Mouse (Mus musculus) adrenal gland, postnatal 10 days (tissue): ENCODE data around the gene Klk12. TPM values are rescaled to one million over a fixed set of nuclear protein-coding genes. Genes with fewer than 3 reads are reported as not detected.

Source experiments
- DNase-seq: peaks from one replicate; pipeline ENCODE4 v3.0.0; 2021; ENCODE audit warnings: mixed read lengths
- long read RNA-seq, 2 experiments: library from polyadenylated mRNA; stranded (forward); transcript quantifications; one replicate each; pipeline ENCODE4 v2.0.0; 2021
- total RNA-seq, 2 experiments: library from RNA; stranded (reverse); gene quantifications; 2 replicates each; pipeline ENCODE4 v1.2.3; 2021

Gene Klk12
- total RNA-seq = not detected
- long read RNA-seq, experiment 1 = 0 reads
- long read RNA-seq, experiment 2 = 0 reads

- DNase-seq = no peak
These were observed at the start of gene Klk12 for GRCm38 (mm10) chr7:43768597-43768996. Gene Klk12 (plus strand): TSS chr7:43768897.

- DNase-seq = no peak
These were observed 20.9 kb upstream of the Klk12 start for GRCm38 (mm10) chr7:43747788-43748187.

- DNase-seq = no peak
These were observed 15.9 kb upstream of the Klk12 start for GRCm38 (mm10) chr7:43752806-43753205.

GRCm38 (mm10) chr7:43766484-43766883 is 2.2 kb upstream of the Klk12 start:
- no peak for DNase-seq

GRCm38 (mm10) chr7:43769636-43770035 is 939 bp downstream of the Klk12 start:
- no peak for DNase-seq

- no peak for DNase-seq
These were observed 2.0 kb downstream of the Klk12 start for GRCm38 (mm10) chr7:43770701-43771100.

GRCm38 (mm10) chr7:43771916-43772315 is 3.2 kb downstream of the Klk12 start:
- DNase-seq = no peak

- no peak for DNase-seq
These were observed 4.2 kb downstream of the Klk12 start for GRCm38 (mm10) chr7:43772901-43773300.

GRCm38 (mm10) chr7:43774364-43774763 is 5.7 kb downstream of the Klk12 start, which contains the start of gene Klk11:
Gene Klk11 (plus strand): TSS chr7:43774604.
- no peak for DNase-seq

- DNase-seq = no peak
These were observed 6.1 kb downstream of the Klk12 start for GRCm38 (mm10) chr7:43774802-43775201.

GRCm38 (mm10) chr7:43775311-43776057 is 6.8 kb downstream of the Klk12 start:
- no peak for DNase-seq

GRCm38 (mm10) chr7:43776506-43776905 is 7.8 kb downstream of the Klk12 start:
- no peak for DNase-seq

- no peak for DNase-seq
These were observed 8.7 kb downstream of the Klk12 start for GRCm38 (mm10) chr7:43777423-43777822.

- DNase-seq = no peak
These were observed 9.7 kb downstream of the Klk12 start for GRCm38 (mm10) chr7:43778176-43778970.

GRCm38 (mm10) chr7:43780241-43780640 is 11.5 kb downstream of the Klk12 start:
- DNase-seq = no peak

- DNase-seq = no peak
These were observed 12.0 kb downstream of the Klk12 start, which contains the start of gene Klk10 for GRCm38 (mm10) chr7:43780746-43781145. Gene Klk10 (plus strand): TSS chr7:43781035.

GRCm38 (mm10) chr7:43781541-43781940 is 12.8 kb downstream of the Klk12 start:
- DNase-seq = no peak

- DNase-seq = peak; percentile 86
These were observed 13.9 kb downstream of the Klk12 start for GRCm38 (mm10) chr7:43782275-43783265.

GRCm38 (mm10) chr7:43785286-43785685 is 16.6 kb downstream of the Klk12 start:
- DNase-seq = peak; percentile 68

- no peak for DNase-seq
These were observed 19.4 kb downstream of the Klk12 start for GRCm38 (mm10) chr7:43788096-43788495.

- DNase-seq = no peak
These were observed 20.6 kb downstream of the Klk12 start for GRCm38 (mm10) chr7:43789295-43789694.

- no peak for DNase-seq
These were observed 22.9 kb downstream of the Klk12 start, which contains the start of gene Klk9 for GRCm38 (mm10) chr7:43791591-43791990. Gene Klk9 (plus strand): TSS chr7:43791891.
